Mouse (Mus musculus) heart, postnatal 36 days (tissue): Measurements from ENCODE around the gene Olfr1224-ps1. TPM values are rescaled to one million over a fixed set of nuclear protein-coding genes. Genes with fewer than 3 reads are reported as not detected.
"Not testable (repeated sequence)": the region's sequence is repeated elsewhere in the genome, so short reads cannot be mapped to it uniquely, and the experiment has no call there.

ENCODE experiments used
- DNase-seq, 2 experiments: peaks; one replicate each; pipeline ENCODE4 v3.0.0; 2021 to 2022
- intact Hi-C: fragments of 180-260 bp; cut with DNase I; formaldehyde crosslinking; loops from one replicate; pipeline ENCODE4 v1.15.1; 2025
- total RNA-seq, 2 experiments: library from RNA; stranded (reverse); gene quantifications; 2 replicates each; pipeline ENCODE4 v1.2.3; 2021

The Olfr1224-ps1 gene
- not detected for total RNA-seq

DNA sequence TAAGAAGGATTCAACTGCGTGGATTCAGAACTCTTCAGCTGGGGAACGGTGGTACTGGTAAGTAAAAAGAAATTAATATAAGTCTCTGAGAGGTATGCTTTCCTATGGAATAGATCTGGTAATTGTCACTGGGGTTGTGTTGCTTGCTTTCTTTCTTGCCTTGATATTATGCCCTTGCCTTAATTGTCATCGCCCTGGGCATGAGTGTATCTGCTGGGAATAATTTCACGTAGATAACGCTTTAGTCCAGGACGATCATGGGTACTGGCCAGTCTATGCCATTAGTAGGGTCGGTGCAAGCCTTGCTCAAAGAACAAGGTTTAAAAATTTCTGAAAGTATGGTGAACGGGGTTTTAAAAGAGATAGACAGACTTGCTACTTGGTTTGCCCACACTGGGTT lies at the start of gene Olfr1224-ps1:
Gene Olfr1224-ps1, minus strand, starts transcription at position 101 of the 400 bp plus-strand sequence.
- intact Hi-C loops, DNase-seq: not testable (repeated sequence)

DNA sequence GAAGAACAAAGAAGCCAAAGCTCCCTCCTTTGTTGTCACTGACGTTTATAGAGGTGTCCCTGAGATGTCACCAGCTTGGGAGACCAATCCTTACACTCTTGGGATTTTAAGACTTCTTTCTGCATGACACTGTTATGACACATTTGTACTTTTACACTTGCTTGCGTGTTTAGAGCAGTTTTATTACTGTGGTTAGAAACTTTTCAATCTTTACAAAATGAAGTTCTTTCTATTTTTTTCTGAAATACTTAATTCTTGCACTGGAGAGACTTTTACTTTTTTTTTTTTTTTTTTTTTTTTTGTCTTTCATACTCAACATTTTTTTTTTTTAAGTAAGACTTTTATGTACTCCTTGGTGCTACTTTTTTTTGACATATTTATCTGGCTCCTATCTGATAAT lies 36.1 kb upstream of the Olfr1224-ps1 start, which contains the start of gene Olfr1226:
Gene Olfr1226, minus strand, starts transcription at position 101 of the 400 bp plus-strand sequence.
- intact Hi-C loops, result no loop called here
- DNase-seq, result no peak

DNA sequence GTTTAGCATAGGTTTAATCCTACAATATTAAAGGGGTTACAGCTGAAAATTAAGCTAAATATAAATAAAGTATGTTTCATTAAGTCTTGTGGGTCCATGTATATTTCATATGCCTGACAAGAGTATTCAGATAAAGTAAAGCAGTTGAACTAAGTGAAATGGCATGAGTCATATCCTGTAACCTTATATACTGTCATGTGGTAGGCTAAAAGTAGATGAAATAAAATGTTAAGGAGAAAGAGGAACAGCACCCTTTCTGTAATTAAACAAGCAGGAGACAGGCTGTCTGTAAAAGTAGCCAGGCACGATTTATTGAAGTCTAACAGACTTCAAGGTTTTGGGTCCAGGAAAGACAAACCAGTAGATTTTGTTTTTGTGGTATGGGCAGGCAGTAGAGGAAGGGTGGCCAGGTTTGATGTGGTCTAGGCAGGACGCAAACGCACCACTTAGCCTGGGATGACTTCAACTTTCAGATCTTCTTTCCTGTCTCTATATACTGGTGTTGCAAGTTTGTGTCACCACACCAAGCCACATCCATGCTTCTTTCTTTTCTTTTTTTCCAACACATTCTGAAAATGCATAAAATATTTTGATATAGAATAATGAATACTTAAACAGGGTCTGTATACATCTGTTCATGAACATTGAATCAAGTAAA lies 32.6 kb upstream of the Olfr1224-ps1 start:
- no peak for DNase-seq
- intact Hi-C loops, result no loop called here

DNA sequence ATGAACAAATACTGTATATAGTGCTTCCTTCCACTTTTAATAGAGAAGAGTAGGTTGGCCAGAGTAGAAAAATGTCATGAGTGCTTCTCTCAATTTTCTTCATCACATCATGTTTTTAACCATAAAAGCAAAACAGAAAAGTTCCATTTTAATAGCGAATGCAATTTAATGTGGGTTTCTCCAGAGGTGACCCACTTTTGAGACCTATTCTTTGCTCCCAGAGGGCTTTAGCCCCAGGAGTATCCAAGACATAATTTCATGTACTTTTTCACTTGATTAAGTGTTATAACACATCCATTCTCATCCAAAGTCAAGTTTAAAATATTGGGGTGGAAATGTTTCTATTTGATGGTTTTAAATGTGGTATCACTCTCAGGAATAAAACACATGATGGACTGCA lies 10.7 kb upstream of the Olfr1224-ps1 start, which contains the start of gene Olfr1225:
Gene Olfr1225, minus strand, starts transcription at position 101 of the 400 bp plus-strand sequence.
- DNase-seq, result no peak
- intact Hi-C loops, result no loop called here

DNA sequence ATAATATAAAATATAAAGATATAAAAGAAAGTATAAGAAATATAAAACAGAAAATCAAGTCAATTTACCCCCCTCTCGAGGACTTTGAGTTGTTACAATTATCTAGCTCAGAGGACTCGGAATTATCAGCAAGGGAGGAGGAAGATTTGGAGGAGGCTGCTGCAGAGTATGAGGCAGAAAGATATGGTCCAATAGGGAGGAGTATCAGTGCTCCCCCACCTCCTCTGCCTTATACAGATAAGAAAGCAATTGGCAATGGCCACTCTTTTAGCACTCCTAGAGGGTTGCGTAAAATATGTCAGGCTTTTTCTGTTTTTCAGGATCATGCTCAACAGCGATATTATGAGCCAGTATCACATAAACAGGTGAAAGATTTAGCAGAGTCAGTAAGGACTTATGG lies 820 bp upstream of the Olfr1224-ps1 start:
- intact Hi-C loops, DNase-seq: not testable (repeated sequence)

DNA sequence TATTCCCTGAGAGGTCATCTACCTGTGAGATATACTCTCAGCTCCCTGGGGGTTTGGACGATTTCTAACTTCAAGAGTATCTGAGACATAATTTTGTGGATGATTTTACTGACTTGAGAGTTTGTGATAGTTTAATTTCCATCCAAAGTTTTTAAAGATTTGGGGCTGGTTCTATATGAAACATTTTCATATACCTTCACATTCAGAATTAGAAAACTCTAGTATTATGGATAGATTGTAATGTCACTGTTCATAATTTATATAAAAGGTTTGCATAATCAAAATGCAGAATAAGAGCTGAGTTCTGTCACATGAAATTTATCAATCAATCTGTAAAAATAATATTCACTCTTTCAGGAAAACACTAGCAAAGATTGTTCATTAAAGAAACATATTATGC lies 12.4 kb downstream of the Olfr1224-ps1 start, which contains the start of gene Olfr1223:
Gene Olfr1223, minus strand, starts transcription at position 101 of the 400 bp plus-strand sequence.
- intact Hi-C loops, result no loop called here
- no peak for DNase-seq

DNA sequence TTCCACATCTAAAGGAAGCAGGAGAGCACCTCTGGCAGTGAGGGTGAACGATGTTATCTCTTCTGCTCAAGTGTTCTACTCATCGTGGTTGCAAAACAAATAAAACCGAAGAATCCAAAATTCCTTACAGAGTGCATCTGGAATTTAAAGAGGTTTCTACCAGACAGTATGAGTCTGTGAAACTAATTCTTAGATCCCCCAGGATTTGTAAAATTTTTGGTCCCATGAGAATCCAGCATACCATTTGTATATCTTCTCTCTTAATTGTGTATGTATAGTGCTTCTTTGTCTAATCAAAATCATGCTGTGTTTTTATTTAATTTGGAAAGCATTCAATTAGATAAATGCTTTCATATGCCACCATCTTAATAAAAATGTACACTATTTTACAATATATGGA lies 30.9 kb downstream of the Olfr1224-ps1 start, which contains the start of gene Olfr1222:
Gene Olfr1222, minus strand, starts transcription at position 101 of the 400 bp plus-strand sequence.
- no peak for DNase-seq

DNA sequence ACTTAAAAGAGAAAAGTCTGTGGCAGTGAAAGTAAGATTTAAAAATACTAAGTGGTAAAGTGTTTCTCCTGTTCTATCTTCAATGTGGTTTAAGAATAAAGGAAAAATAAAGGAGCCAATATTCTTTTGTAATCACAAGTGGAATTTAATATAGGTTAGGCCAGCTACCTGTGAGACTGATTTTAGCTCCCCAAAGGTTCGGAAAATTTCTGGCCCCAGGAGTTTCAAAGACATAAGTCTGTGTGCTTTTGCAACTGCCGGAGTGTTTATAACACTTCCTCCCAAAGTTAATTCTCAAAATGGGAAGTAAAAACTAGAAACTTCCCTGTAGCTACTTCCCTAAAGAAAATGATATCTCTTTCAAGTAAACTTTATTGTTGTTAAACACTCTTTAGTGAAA lies 46.7 kb downstream of the Olfr1224-ps1 start, which contains the start of gene Olfr1221:
Gene Olfr1221, minus strand, starts transcription at position 101 of the 400 bp plus-strand sequence.
- DNase-seq, result no peak
- intact Hi-C loops, result no loop called here

More for the DNA sequence above, 30.9 kb downstream of the Olfr1224-ps1 start, which contains the start of gene Olfr1222:
- intact Hi-C loops, result no loop called here

DNA sequence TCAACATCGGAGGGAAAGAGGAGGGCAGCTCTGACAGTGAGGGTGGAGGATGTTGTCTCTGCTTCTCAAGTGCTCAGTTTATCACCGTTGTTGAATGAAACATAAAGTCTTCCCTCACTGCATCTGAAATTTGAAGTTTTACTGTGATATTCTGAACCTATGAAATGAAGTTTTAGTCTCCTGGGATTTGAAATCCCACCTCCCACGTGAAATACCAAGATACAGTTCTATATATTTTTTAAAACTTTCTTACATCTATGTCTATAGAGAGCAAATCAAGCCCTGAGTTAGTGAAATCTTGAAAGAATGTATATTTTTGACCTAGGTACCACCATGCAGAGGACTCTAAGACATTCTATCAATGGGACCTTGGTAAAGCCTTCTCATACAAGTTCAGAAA lies 57.2 kb downstream of the Olfr1224-ps1 start, which contains the start of gene Olfr1220:
Gene Olfr1220, minus strand, starts transcription at position 101 of the 400 bp plus-strand sequence.
- DNase-seq, result no peak

DNA sequence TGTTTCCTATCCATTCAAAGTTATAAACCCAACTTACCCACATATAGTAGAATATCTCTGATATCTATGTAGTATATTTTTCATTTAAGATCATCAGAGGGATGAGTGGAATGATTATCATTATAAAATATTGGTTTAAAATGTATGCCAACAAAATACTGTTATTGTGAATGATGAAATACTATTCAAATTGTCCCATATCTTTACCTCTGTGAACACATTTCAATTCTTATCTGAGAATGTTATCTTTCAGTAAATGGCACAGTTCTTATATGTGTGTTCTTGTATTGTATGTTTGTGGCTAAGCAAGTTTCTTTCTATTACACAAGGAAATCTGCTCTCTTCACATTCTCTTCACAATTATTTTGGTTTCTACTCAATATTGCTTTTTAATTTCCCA lies 58.2 kb downstream of the Olfr1224-ps1 start:
- no peak for DNase-seq
- intact Hi-C loops, result no loop called here

More for the DNA sequence above, 57.2 kb downstream of the Olfr1224-ps1 start, which contains the start of gene Olfr1220:
- intact Hi-C loops, result no loop called here

Other genes starting within 250 kb of the Olfr1224-ps1 start
- gene Olfr1209, start 248.9 kb downstream of the Olfr1224-ps1 start, total RNA-seq, result not detected
- gene Olfr1211, start 226.0 kb downstream of the Olfr1224-ps1 start, total RNA-seq, result not detected
- gene Olfr1212, start 210.1 kb downstream of the Olfr1224-ps1 start, total RNA-seq, result not detected
- not detected for gene Gm13762, start 183.8 kb downstream of the Olfr1224-ps1 start, total RNA-seq
- not detected for gene Olfr1214, start 171.4 kb downstream of the Olfr1224-ps1 start, total RNA-seq
- gene Olfr1215, start 157.1 kb downstream of the Olfr1224-ps1 start, total RNA-seq, result not detected
- not detected for gene Olfr1216, start 145.8 kb downstream of the Olfr1224-ps1 start, total RNA-seq
- not detected for gene Olfr1217, start 132.0 kb downstream of the Olfr1224-ps1 start, total RNA-seq
- gene Olfr1218, start 102.9 kb downstream of the Olfr1224-ps1 start, total RNA-seq, result not detected
- not detected for gene Olfr1219, start 80.6 kb downstream of the Olfr1224-ps1 start, total RNA-seq
- not detected for gene Olfr1220, start 57.3 kb downstream of the Olfr1224-ps1 start, total RNA-seq
- not detected for gene Olfr1221, start 46.8 kb downstream of the Olfr1224-ps1 start, total RNA-seq
- not detected for gene Olfr1222, start 31.0 kb downstream of the Olfr1224-ps1 start, total RNA-seq
- gene Olfr1223, start 12.5 kb downstream of the Olfr1224-ps1 start, total RNA-seq, result not detected
- gene Olfr1225, start 10.6 kb upstream of the Olfr1224-ps1 start, total RNA-seq, result not detected
- not detected for gene Olfr1226, start 36.0 kb upstream of the Olfr1224-ps1 start, total RNA-seq
- not detected for gene Olfr1228, start 90.0 kb upstream of the Olfr1224-ps1 start, total RNA-seq
- gene Olfr1229, start 123.9 kb upstream of the Olfr1224-ps1 start, total RNA-seq, result not detected
- not detected for gene Olfr1230, start 133.2 kb upstream of the Olfr1224-ps1 start, total RNA-seq
- gene Olfr1231, start 143.0 kb upstream of the Olfr1224-ps1 start, total RNA-seq, result not detected
- not detected for gene Olfr1232, start 165.6 kb upstream of the Olfr1224-ps1 start, total RNA-seq
- gene Olfr1233, start 178.3 kb upstream of the Olfr1224-ps1 start, total RNA-seq, result not detected
- gene Olfr1234, start 200.8 kb upstream of the Olfr1224-ps1 start, total RNA-seq, result not detected
- not detected for gene Olfr1238, start 245.6 kb upstream of the Olfr1224-ps1 start, total RNA-seq